Mouse (Mus musculus) spleen, adult 2 months (tissue): ENCODE results near the gene Efcc1. TPM values are rescaled to one million over a fixed set of nuclear protein-coding genes. Genes with fewer than 3 reads are reported as not detected.

Experiments
- DNase-seq, 2 experiments: peaks; one replicate each; pipeline versions ENCODE4 v3.0.0 to v3.0.0-alpha.2; 2012 to 2021; ENCODE audit warnings: low spot score in 2 of 2, low read depth in 1 of 2
- H3K27ac ChIP-seq: fragments of 200-500 bp; 2 replicates; pipeline ENCODE4 v1.5.1; 2012; ENCODE audit warnings: low read length, inconsistent platforms; ENCODE audit not compliant: insufficient read depth
- H3K27me3 ChIP-seq: fragments of 200-500 bp; 2 replicates; pipeline ENCODE4 v1.6.1; 2012; ENCODE audit warnings: mild to moderate bottlenecking, moderate library complexity, low read length, inconsistent platforms; ENCODE audit not compliant: control insufficient read depth, insufficient read depth
- H3K36me3 ChIP-seq: fragments of 200-500 bp; 2 replicates; pipeline ENCODE4 v1.6.1; 2012; ENCODE audit warnings: mild to moderate bottlenecking, low read length, inconsistent platforms; ENCODE audit not compliant: control insufficient read depth, insufficient read depth
- H3K4me1 ChIP-seq: fragments of 200-500 bp; 2 replicates; pipeline ENCODE4 v1.6.1; 2011; ENCODE audit warnings: inconsistent platforms; ENCODE audit not compliant: control insufficient read depth, insufficient read depth, insufficient read length
- H3K4me3 ChIP-seq: fragments of 200-500 bp; 2 replicates; pipeline ENCODE4 v1.5.1; 2011; ENCODE audit warnings: mild to moderate bottlenecking, inconsistent platforms; ENCODE audit not compliant: insufficient read depth, insufficient read length; ENCODE audit errors: extremely low read depth
- CTCF ChIP-seq: fragments of 200-500 bp; IDR thresholded peaks from 2 replicates; pipeline ENCODE4 v1.5.1; 2011; ENCODE audit warnings: mild to moderate bottlenecking, inconsistent platforms; ENCODE audit not compliant: insufficient read depth, insufficient read length, insufficient replicate concordance; ENCODE audit errors: extremely low read depth
- POLR2A ChIP-seq: fragments of 200-500 bp; IDR thresholded peaks from 2 replicates; pipeline ENCODE4 v1.6.1; 2011; ENCODE audit warnings: low read depth, low read length, inconsistent platforms
- WGBS: fragments of 180-500 bp; shearing (Covaris S2); methylation state at CpG from one replicate; pipeline ENCODE4 v1.1.7; 2018; 5-methylcytosine and 5-hydroxymethylcytosine counted together
- polyA plus RNA-seq: library from polyadenylated mRNA; depleted of rRNA; stranded (reverse); fragments of >200 nt; gene quantifications from 2 replicates; pipeline ENCODE4 v1.2.3, GENCODE M21; 2012

The Efcc1 gene
- polyA plus RNA-seq, 1 experiment, result 2.0 TPM

DNA sequence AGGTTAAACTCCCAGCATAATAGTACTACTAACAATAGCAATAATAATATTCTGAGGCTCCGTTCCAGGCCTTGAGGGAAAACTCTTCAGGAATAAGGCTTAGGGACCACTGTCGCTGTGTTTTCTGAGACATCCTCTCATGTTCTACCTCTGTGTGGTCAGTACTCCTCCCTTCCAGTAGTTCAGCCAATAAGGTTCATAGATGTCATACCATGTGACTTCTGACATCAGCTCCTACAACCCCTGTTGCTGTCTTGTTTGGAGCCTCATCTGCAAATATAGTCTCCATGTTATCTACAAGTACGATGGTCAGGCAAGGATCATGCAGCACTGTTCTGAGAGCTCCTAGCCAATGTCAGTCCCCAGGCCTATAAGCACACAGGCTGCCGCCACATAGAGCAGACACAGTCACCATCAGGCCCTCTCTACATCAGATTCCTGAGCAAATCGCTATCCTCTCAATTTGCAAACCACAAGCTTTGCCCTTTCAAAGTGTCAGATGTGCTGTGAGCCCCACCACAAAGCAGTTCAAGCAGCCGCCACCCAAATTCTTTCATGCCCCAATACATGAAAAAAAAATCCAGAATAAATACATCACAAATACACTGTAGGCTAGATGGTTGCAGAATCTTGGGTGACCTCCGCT lies 5.3 kb upstream of the Efcc1 start:
- H3K4me3 ChIP-seq, result no peak overlapping the region
- H3K36me3 ChIP-seq, result no peaks in the 10 kb centered on the region
- no peak overlapping the region for H3K27ac ChIP-seq
- WGBS, result 60% methylated on average over 7 of the region's 7 CpGs
- H3K4me1 ChIP-seq, result peaks cover 2% of the 10 kb centered on the region; the same call in 1 of the 2 replicates
- no peaks in the 10 kb centered on the region for H3K27me3 ChIP-seq
- DNase-seq, result no peak
- TF ChIP-seq CTCF (no peak), POLR2A (no peak)

DNA sequence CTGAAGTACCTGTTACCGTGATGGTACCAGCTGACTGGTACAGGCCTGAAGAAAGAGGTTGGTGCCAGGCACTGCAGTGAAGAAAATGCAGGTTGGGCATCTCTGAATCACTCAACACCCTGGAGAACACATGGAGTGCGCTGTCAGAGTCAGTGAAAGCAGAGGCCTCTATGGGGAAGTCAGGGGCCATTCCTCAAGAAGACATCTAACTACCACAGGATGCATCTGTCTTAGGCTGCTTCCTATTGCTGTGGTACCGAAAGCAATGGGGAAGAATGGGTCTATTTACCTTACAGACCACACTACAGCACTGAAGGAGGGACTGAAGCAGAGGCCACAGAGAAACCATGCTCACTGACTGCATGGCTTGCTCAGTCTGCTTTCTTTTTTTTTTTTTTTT lies 2.6 kb upstream of the Efcc1 start:
- Histone ChIP-seq H3K27ac (no peak overlapping the region), H3K4me3 (no peak overlapping the region), H3K4me1 (peaks cover 8% of the 10 kb centered on the region; the same call in 1 of the 2 replicates), H3K36me3 (no peaks in the 10 kb centered on the region), H3K27me3 (peaks cover 12% of the 10 kb centered on the region; the same call in 1 of the 2 replicates)
- 22% methylated on average over 3 of the region's 3 CpGs for WGBS
- no peak for DNase-seq
- no peak for TF ChIP-seq POLR2A

DNA sequence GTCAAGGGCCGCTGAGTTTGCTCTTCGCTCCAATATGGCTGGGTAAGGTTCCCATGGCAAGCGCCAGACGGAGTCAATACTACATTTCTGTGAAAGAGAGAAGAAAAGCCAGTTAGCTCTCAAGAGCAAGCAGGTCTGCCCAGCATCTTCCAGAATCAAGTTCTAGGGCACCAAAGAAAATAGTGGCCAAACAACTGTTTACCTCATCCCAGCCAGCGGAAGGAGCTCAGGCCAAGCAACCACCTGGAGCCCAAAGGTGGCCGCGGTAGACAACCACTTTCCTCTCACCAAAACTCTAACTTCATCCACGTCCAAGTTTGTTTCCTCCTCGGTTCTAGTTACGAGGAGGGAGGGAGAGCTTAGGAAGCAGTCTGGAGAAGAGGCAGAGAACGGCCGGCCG lies 528 bp upstream of the Efcc1 start:
- Histone ChIP-seq H3K4me1 (peaks cover 8% of the 10 kb centered on the region; the same call in 1 of the 2 replicates), H3K4me3 (no peak overlapping the region), H3K27me3 (peaks cover 12% of the 10 kb centered on the region; the same call in 1 of the 2 replicates), H3K36me3 (no peaks in the 10 kb centered on the region), H3K27ac (no peak overlapping the region)
- TF ChIP-seq POLR2A, result no peak
- TF ChIP-seq CTCF, result no peak
- DNase-seq, result no peak
- WGBS, result 45% methylated on average over 13 of the region's 13 CpGs

DNA sequence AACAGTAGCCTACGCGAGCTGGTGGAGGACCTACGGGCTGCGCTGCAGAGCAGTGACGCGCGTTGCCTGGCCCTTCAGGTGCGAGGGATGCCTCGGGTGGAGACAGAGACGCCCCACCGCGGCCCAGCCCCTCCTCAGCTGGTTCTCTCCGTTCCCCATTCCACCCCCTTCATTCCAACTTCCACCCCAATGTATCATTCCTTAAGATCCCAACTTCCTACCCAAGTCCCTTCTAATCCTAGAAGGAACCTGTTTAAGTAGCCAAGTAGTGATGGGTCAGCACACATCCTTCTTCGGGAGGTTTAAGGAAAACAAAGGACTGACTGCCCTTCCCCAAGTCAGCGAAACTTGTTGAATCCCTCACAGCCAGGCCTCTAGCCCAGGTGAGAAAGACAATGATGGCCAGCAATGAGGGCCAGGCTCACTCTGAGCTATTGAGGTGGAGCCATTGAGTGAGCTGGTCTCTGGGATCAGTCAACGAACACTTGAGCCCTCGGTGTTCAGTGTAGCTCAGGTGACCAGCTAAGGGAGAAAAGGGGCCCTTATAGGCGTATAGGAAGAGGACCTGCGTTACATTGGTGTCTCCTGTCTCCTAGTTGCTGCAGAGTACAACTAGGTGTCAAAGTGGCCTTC lies 910 bp downstream of the Efcc1 start:
- Histone ChIP-seq H3K4me3 (peak overlapping the region; percentile 28; the same call in 1 of the 2 replicates), H3K27me3 (peaks cover 12% of the 10 kb centered on the region; the same call in 1 of the 2 replicates), H3K4me1 (peaks cover 8% of the 10 kb centered on the region; the same call in 1 of the 2 replicates), H3K27ac (no peak overlapping the region), H3K36me3 (no peaks in the 10 kb centered on the region)
- no peak for DNase-seq
- 8% methylated on average over 19 of the region's 19 CpGs for WGBS
- TF ChIP-seq POLR2A (no peak), CTCF (no peak)

DNA sequence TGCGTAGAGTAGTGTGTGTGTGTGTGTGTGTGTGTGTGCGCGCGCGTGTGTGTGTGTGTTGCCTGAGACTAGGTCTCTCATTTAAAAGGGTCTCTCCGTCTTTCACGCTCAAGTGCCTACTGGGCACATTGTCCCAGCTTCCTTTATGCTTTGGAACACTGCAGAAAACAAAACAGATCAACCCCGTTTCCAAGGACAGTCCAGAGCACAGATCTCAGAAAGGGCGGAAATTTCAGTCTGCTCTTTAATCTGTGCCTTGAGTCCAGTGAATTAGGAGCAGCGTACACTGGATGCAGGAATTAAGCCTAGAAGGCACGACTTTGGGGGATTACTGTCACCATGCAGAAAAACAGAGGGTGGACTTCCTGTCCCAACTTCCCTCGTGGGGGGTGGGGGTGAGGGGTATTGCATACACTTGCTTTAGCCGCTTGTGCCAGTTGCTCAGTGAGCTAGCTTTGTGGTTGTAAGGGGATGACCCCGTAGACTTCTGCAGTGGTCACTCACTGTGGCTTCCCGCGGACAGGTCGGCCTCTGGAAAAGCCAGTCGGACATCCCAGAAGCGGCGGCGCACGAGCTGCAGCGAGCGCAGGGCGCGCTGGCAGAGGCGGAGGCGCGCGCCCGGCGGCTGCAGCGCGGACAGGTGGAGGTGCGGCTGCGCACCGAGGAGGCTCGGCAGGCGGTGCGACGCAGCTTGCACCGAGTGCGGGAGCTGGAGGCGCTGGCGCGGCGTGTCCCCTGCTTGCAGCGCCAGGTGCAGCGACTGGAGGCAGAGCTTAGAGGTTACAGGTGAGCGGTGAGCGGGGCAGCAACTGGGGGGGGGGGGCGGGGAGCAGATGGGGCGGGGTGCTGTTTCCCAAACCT lies 1.7 kb downstream of the Efcc1 start:
- no peak for DNase-seq
- Histone ChIP-seq H3K4me1 (peaks cover 8% of the 10 kb centered on the region; the same call in 1 of the 2 replicates), H3K4me3 (no peak overlapping the region; the same call in 1 of the 2 replicates), H3K27me3 (peaks cover 12% of the 10 kb centered on the region; the same call in 1 of the 2 replicates), H3K27ac (no peak overlapping the region), H3K36me3 (no peaks in the 10 kb centered on the region)
- TF ChIP-seq POLR2A, result no peak
- no peak for TF ChIP-seq CTCF
- WGBS, result 4% methylated on average over 52 of the region's 53 CpGs

DNA sequence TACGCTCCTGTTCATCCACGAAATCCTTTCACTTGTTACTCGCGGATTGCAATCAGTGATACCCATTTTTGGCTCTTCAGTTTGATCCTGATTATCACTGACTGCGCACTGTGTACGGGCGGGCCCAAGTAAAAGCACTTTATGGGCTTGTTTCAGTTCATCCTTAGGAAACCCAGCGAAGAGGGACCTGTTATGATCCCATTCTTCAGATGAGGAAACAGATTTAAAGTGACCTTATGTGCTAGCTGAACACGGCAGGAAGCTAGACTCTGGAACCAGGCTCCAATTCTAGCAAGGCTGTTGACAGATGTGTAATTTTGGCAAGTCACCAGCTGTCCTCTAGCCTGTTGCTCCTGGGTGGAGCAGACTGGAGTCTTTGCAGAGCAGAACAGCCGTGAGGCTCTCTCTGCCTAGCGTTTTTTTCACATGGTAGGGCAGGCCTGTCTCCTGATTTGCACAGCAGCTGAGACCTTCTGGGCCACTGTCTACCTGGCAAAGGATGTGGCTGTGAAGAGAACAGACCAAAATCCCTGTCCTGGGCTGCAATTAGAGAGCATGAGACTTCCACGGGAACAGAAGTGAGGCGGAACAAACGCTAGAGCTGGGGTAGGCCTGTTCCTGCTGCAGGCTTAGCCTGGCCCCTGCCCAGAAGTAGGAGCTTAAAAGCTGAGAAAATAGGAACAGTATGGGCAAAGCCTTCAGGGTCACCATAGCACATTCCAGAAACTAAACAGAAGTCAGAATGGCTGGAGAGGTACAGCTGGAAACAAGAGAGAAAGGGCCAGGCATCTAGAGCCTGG lies 2.7 kb downstream of the Efcc1 start:
- Histone ChIP-seq H3K27ac (no peak overlapping the region), H3K4me3 (no peak overlapping the region), H3K27me3 (peaks cover 12% of the 10 kb centered on the region; the same call in 1 of the 2 replicates), H3K4me1 (peaks cover 8% of the 10 kb centered on the region; the same call in 1 of the 2 replicates), H3K36me3 (no peaks in the 10 kb centered on the region)
- TF ChIP-seq CTCF (no peak), POLR2A (no peak)
- 48% methylated on average over 14 of the region's 14 CpGs for WGBS
- DNase-seq, result no peak
